Mouse (Mus musculus): ENCODE results near the gene Serpina3k. TPM values are rescaled to one million over a fixed set of nuclear protein-coding genes. Genes with fewer than 3 reads are reported as not detected.
A peak's percentile ranks its signal among the peaks of the same experiment; 100 is the strongest.
"Not testable (repeated sequence)": the region's sequence is repeated elsewhere in the genome, so short reads cannot be mapped to it uniquely, and the experiment has no call there.

The Serpina3k gene
- total and polyA plus RNA-seq, 2 experiments: 2,986 to 14,457 TPM

GRCm38 (mm10) chr12:104322454-104322853 is 15.8 kb upstream of the Serpina3k start:
- Histone ChIP-seq H3K27me3 (ENCODE audit: control insufficient read depth, insufficient read depth, low read length) (no peaks in the 10 kb centered on the region), H3K36me3 (ENCODE audit: control insufficient read depth, insufficient read depth, low read length) (no peaks in the 10 kb centered on the region), H3K4me1 (ENCODE audit: control insufficient read depth, insufficient read depth, low read length) (no peaks in the 10 kb centered on the region), H3K79me2 (ENCODE audit: control insufficient read depth, insufficient read depth, low read length) (no peaks in the 10 kb centered on the region), H3K4me3 (ENCODE audit: insufficient read depth, low read depth, low read length) (no peak overlapping the region), H3K9ac (ENCODE audit: low read depth, low read length) (no peak overlapping the region), H3K27ac (replicated peaks; ENCODE audit: insufficient read depth, low read depth, low read length) (no peak overlapping the region)
- TF ChIP-seq CTCF (IDR thresholded peaks at IDR 0.05; ENCODE audit: low read depth, low read length) (no peak), POLR2A (IDR thresholded peaks at IDR 0.05; ENCODE audit: extremely low read depth, insufficient read depth, low read length) (no peak)
- 86% methylated on average over 1 of the region's 1 CpGs for WGBS
- no peak for DNase-seq (ENCODE audit: extremely low read depth, low read depth, low spot score)

- Histone ChIP-seq H3K79me2 (ENCODE audit: control insufficient read depth, insufficient read depth, low read length) (no peaks in the 10 kb centered on the region), H3K36me3 (ENCODE audit: control insufficient read depth, insufficient read depth, low read length) (no peaks in the 10 kb centered on the region), H3K4me3 (ENCODE audit: insufficient read depth, low read depth, low read length) (no peak overlapping the region), H3K4me1 (ENCODE audit: control insufficient read depth, insufficient read depth, low read length) (peaks cover 10% of the 10 kb centered on the region; the same call in 1 of the 2 replicates), H3K27ac (replicated peaks; ENCODE audit: insufficient read depth, low read depth, low read length) (no peak overlapping the region), H3K9ac (ENCODE audit: low read depth, low read length) (no peak overlapping the region), H3K27me3 (ENCODE audit: control insufficient read depth, insufficient read depth, low read length) (no peaks in the 10 kb centered on the region)
- TF ChIP-seq POLR2A (IDR thresholded peaks at IDR 0.05; ENCODE audit: extremely low read depth, insufficient read depth, low read length): no peak
- no peak for TF ChIP-seq CTCF (IDR thresholded peaks at IDR 0.05; ENCODE audit: low read depth, low read length)
- WGBS: 75% methylated on average over 1 of the region's 1 CpGs
- no peak for DNase-seq (ENCODE audit: extremely low read depth, low read depth, low spot score)
These were observed 6.6 kb upstream of the Serpina3k start for GRCm38 (mm10) chr12:104331701-104332100.

GRCm38 (mm10) chr12:104336873-104337272 is 1.4 kb upstream of the Serpina3k start:
- H3K9ac ChIP-seq (ENCODE audit: low read depth, low read length); H3K4me3 ChIP-seq (ENCODE audit: insufficient read depth, low read depth, low read length); H3K79me2 ChIP-seq (ENCODE audit: control insufficient read depth, insufficient read depth, low read length); H3K27me3 ChIP-seq (ENCODE audit: control insufficient read depth, insufficient read depth, low read length): not testable (repeated sequence)
- DNase-seq (ENCODE audit: extremely low read depth, low read depth, low spot score): peak; percentile 98
- peak overlapping the region; percentile 93 for H3K27ac ChIP-seq (replicated peaks; ENCODE audit: insufficient read depth, low read depth, low read length)
- peaks cover 20% of the 10 kb centered on the region for H3K4me1 ChIP-seq (ENCODE audit: control insufficient read depth, insufficient read depth, low read length)
- H3K36me3 ChIP-seq (ENCODE audit: control insufficient read depth, insufficient read depth, low read length): peaks cover 28% of the 10 kb centered on the region

- Histone ChIP-seq H3K9ac (ENCODE audit: low read depth, low read length) (peak overlapping the region; percentile 93), H3K79me2 (ENCODE audit: control insufficient read depth, insufficient read depth, low read length) (no peaks in the 10 kb centered on the region), H3K36me3 (ENCODE audit: control insufficient read depth, insufficient read depth, low read length) (peaks cover 42% of the 10 kb centered on the region), H3K4me1 (ENCODE audit: control insufficient read depth, insufficient read depth, low read length) (peaks cover 20% of the 10 kb centered on the region), H3K27me3 (ENCODE audit: control insufficient read depth, insufficient read depth, low read length) (no peaks in the 10 kb centered on the region), H3K27ac (replicated peaks; ENCODE audit: insufficient read depth, low read depth, low read length) (peak overlapping the region; percentile 97), H3K4me3 (ENCODE audit: insufficient read depth, low read depth, low read length) (peak overlapping the region; percentile 80)
- TF ChIP-seq CTCF (IDR thresholded peaks at IDR 0.05; ENCODE audit: low read depth, low read length): 0 out of 2 replicates have a peak, but pooled peaks have one; percentile 4
- peak; percentile 75 for TF ChIP-seq POLR2A (IDR thresholded peaks at IDR 0.05; ENCODE audit: extremely low read depth, insufficient read depth, low read length)
- 30% methylated on average over 3 of the region's 3 CpGs for WGBS
- DNase-seq (ENCODE audit: extremely low read depth, low read depth, low spot score): no peak
These were observed 419 bp downstream of the Serpina3k start for GRCm38 (mm10) chr12:104338705-104339104.

- H3K79me2 ChIP-seq (ENCODE audit: control insufficient read depth, insufficient read depth, low read length); H3K27me3 ChIP-seq (ENCODE audit: control insufficient read depth, insufficient read depth, low read length); H3K4me1 ChIP-seq (ENCODE audit: control insufficient read depth, insufficient read depth, low read length): not testable (repeated sequence)
- peak overlapping the region; percentile 54 for H3K9ac ChIP-seq (ENCODE audit: low read depth, low read length)
- peak; percentile 33 for DNase-seq (ENCODE audit: extremely low read depth, low read depth, low spot score)
- peak overlapping the region; percentile 0; the same call in 1 of the 2 replicates for H3K27ac ChIP-seq (replicated peaks; ENCODE audit: insufficient read depth, low read depth, low read length)
- peak overlapping the region; percentile 80 for H3K4me3 ChIP-seq (ENCODE audit: insufficient read depth, low read depth, low read length)
- peaks cover 51% of the 10 kb centered on the region for H3K36me3 ChIP-seq (ENCODE audit: control insufficient read depth, insufficient read depth, low read length)
These were observed 4.2 kb downstream of the Serpina3k start for GRCm38 (mm10) chr12:104342489-104342888.

- Histone ChIP-seq H3K4me1 (ENCODE audit: control insufficient read depth, insufficient read depth, low read length) (peaks cover 3% of the 10 kb centered on the region; the same call in 1 of the 2 replicates), H3K9ac (ENCODE audit: low read depth, low read length) (no peak overlapping the region), H3K27ac (replicated peaks; ENCODE audit: insufficient read depth, low read depth, low read length) (no peak overlapping the region), H3K4me3 (ENCODE audit: insufficient read depth, low read depth, low read length) (no peak overlapping the region), H3K27me3 (ENCODE audit: control insufficient read depth, insufficient read depth, low read length) (no peaks in the 10 kb centered on the region), H3K79me2 (ENCODE audit: control insufficient read depth, insufficient read depth, low read length) (no peaks in the 10 kb centered on the region), H3K36me3 (ENCODE audit: control insufficient read depth, insufficient read depth, low read length) (peaks cover 40% of the 10 kb centered on the region)
- peak; percentile 37 for DNase-seq (ENCODE audit: extremely low read depth, low read depth, low spot score)
- TF ChIP-seq POLR2A (IDR thresholded peaks at IDR 0.05; ENCODE audit: extremely low read depth, insufficient read depth, low read length) (no peak), CTCF (IDR thresholded peaks at IDR 0.05; ENCODE audit: low read depth, low read length) (no peak)
- 26% methylated on average over 2 of the region's 2 CpGs for WGBS
These were observed 6.9 kb downstream of the Serpina3k start for GRCm38 (mm10) chr12:104345181-104345580.
